Mouse (Mus musculus): ENCODE data around the gene Golm1.

DNA sequence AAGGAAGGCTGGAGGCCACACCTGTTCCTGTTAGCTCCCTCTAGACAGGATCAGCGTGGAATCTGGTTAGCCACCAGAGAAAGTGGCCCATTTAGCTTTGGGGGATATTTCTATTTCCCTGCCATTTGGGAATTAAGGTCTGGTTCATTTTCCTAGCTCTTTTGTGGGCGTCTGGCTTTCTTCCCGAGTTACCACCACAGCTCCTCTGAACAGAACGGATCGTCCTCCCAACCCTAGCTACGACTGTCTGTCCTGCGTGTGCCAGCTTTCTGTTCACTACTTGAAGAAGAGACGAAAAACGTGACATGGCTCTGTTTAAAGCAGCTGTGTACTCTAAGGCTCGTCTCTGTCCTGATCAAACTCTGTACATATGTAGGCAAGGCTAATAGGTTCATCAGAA is 5.7 kb downstream of the Golm1 start:
- TF ChIP-seq CTCF (IDR thresholded peaks at IDR 0.05; ENCODE audit: control insufficient read depth, insufficient read depth, insufficient replicate concordance, low read depth, low read length) (no peak), POLR2A (IDR thresholded peaks at IDR 0.05; ENCODE audit: control insufficient read depth, low read depth, low read length) (no peak)
